Mouse (Mus musculus): ENCODE measurements around the gene Lama4. TPM values are rescaled to one million over a fixed set of nuclear protein-coding genes. Genes with fewer than 3 reads are reported as not detected.

Gene Lama4
- polyA plus RNA-seq, 1 experiment from 2014 or later: 20.2 TPM

GRCm38 (mm10) chr10:39049581-39050294 lies 84.4 kb downstream of the Lama4 start:
- DNase-seq (ENCODE audit: low spot score): no peak
- Histone ChIP-seq H3K27ac (ENCODE audit: low read depth, low read length) (no peak overlapping the region), H3K4me3 (ENCODE audit: low read depth, low read length) (no peak overlapping the region), H3K4me2 (replicated peaks; ENCODE audit: low read depth, low read length) (no peak overlapping the region), H3K4me1 (replicated peaks; ENCODE audit: control insufficient read depth, insufficient read depth, low read length) (no peaks in the 10 kb centered on the region), H3K9me3 (ENCODE audit: control insufficient read depth, low read length) (no peaks in the 10 kb centered on the region), H3K27me3 (ENCODE audit: control insufficient read depth, insufficient read depth, low read length) (no peaks in the 10 kb centered on the region), H3K9ac (ENCODE audit: low read depth, low read length) (no peak overlapping the region), H3K36me3 (ENCODE audit: control insufficient read depth, insufficient read depth, low read length) (no peaks in the 10 kb centered on the region)
- ATAC-seq (ENCODE audit: low FRiP score): no peak
- 82% methylated on average over 8 of the region's 8 CpGs for WGBS

- Histone ChIP-seq H3K9me3 (ENCODE audit: control insufficient read depth, low read length) (no peaks in the 10 kb centered on the region), H3K27ac (ENCODE audit: low read depth, low read length) (no peak overlapping the region), H3K4me3 (ENCODE audit: low read depth, low read length) (no peak overlapping the region), H3K27me3 (ENCODE audit: control insufficient read depth, insufficient read depth, low read length) (no peaks in the 10 kb centered on the region), H3K36me3 (ENCODE audit: control insufficient read depth, insufficient read depth, low read length) (no peaks in the 10 kb centered on the region), H3K9ac (ENCODE audit: low read depth, low read length) (no peak overlapping the region), H3K4me2 (replicated peaks; ENCODE audit: low read depth, low read length) (no peak overlapping the region), H3K4me1 (replicated peaks; ENCODE audit: control insufficient read depth, insufficient read depth, low read length) (no peaks in the 10 kb centered on the region)
- DNase-seq (ENCODE audit: low spot score) (no peak), ATAC-seq (ENCODE audit: low FRiP score) (no peak)
- WGBS: 89% methylated on average over 5 of the region's 5 CpGs
Measured at GRCm38 (mm10) chr10:39056050-39056449, 90.7 kb downstream of the Lama4 start.

- no peak overlapping the region for H3K27ac ChIP-seq (ENCODE audit: low read depth, low read length)
- no peaks in the 10 kb centered on the region for H3K4me1 ChIP-seq (replicated peaks; ENCODE audit: control insufficient read depth, insufficient read depth, low read length)
- no peaks in the 10 kb centered on the region for H3K36me3 ChIP-seq (ENCODE audit: control insufficient read depth, insufficient read depth, low read length)
- WGBS: 88% methylated on average over 5 of the region's 5 CpGs
- H3K4me2 ChIP-seq (replicated peaks; ENCODE audit: low read depth, low read length): no peak overlapping the region
- no peaks in the 10 kb centered on the region for H3K9me3 ChIP-seq (ENCODE audit: control insufficient read depth, low read length)
- H3K4me3 ChIP-seq (ENCODE audit: low read depth, low read length): no peak overlapping the region
- H3K9ac ChIP-seq (ENCODE audit: low read depth, low read length): no peak overlapping the region
- DNase-seq (ENCODE audit: low spot score) (peak; percentile 40), ATAC-seq (ENCODE audit: low FRiP score) (no peak)
- H3K27me3 ChIP-seq (ENCODE audit: control insufficient read depth, insufficient read depth, low read length): no peaks in the 10 kb centered on the region
Measured at GRCm38 (mm10) chr10:39064732-39065131, 99.4 kb downstream of the Lama4 start.

- Histone ChIP-seq H3K9ac (ENCODE audit: low read depth, low read length) (no peak overlapping the region), H3K36me3 (ENCODE audit: control insufficient read depth, insufficient read depth, low read length) (no peaks in the 10 kb centered on the region), H3K4me1 (replicated peaks; ENCODE audit: control insufficient read depth, insufficient read depth, low read length) (no peaks in the 10 kb centered on the region), H3K9me3 (ENCODE audit: control insufficient read depth, low read length) (no peaks in the 10 kb centered on the region), H3K27me3 (ENCODE audit: control insufficient read depth, insufficient read depth, low read length) (no peaks in the 10 kb centered on the region), H3K27ac (ENCODE audit: low read depth, low read length) (no peak overlapping the region), H3K4me2 (replicated peaks; ENCODE audit: low read depth, low read length) (no peak overlapping the region), H3K4me3 (ENCODE audit: low read depth, low read length) (no peak overlapping the region)
- DNase-seq (ENCODE audit: low spot score) (no peak), ATAC-seq (ENCODE audit: low FRiP score) (no peak)
- 71% methylated on average over 3 of the region's 3 CpGs for WGBS
Measured at GRCm38 (mm10) chr10:39065449-39065848, 100.1 kb downstream of the Lama4 start.

- Histone ChIP-seq H3K4me2 (replicated peaks; ENCODE audit: low read depth, low read length) (no peak overlapping the region), H3K36me3 (ENCODE audit: control insufficient read depth, insufficient read depth, low read length) (no peaks in the 10 kb centered on the region), H3K9ac (ENCODE audit: low read depth, low read length) (no peak overlapping the region), H3K27ac (ENCODE audit: low read depth, low read length) (no peak overlapping the region), H3K4me3 (ENCODE audit: low read depth, low read length) (no peak overlapping the region), H3K9me3 (ENCODE audit: control insufficient read depth, low read length) (no peaks in the 10 kb centered on the region), H3K27me3 (ENCODE audit: control insufficient read depth, insufficient read depth, low read length) (no peaks in the 10 kb centered on the region), H3K4me1 (replicated peaks; ENCODE audit: control insufficient read depth, insufficient read depth, low read length) (no peaks in the 10 kb centered on the region)
- DNase-seq (ENCODE audit: low spot score) (no peak), ATAC-seq (ENCODE audit: low FRiP score) (no peak)
- 92% methylated on average over 4 of the region's 4 CpGs for WGBS
Measured at GRCm38 (mm10) chr10:39066061-39066460, 100.7 kb downstream of the Lama4 start.

GRCm38 (mm10) chr10:39066962-39067361 lies 101.6 kb downstream of the Lama4 start:
- H3K4me2 ChIP-seq (replicated peaks; ENCODE audit: low read depth, low read length): no peak overlapping the region
- H3K4me3 ChIP-seq (ENCODE audit: low read depth, low read length): no peak overlapping the region
- no peaks in the 10 kb centered on the region for H3K27me3 ChIP-seq (ENCODE audit: control insufficient read depth, insufficient read depth, low read length)
- no peak overlapping the region for H3K27ac ChIP-seq (ENCODE audit: low read depth, low read length)
- H3K9ac ChIP-seq (ENCODE audit: low read depth, low read length): no peak overlapping the region
- no peaks in the 10 kb centered on the region for H3K9me3 ChIP-seq (ENCODE audit: control insufficient read depth, low read length)
- no peaks in the 10 kb centered on the region for H3K4me1 ChIP-seq (replicated peaks; ENCODE audit: control insufficient read depth, insufficient read depth, low read length)
- DNase-seq (ENCODE audit: low spot score) (peak; percentile 71), ATAC-seq (ENCODE audit: low FRiP score) (peak; percentile 74)
- no peaks in the 10 kb centered on the region for H3K36me3 ChIP-seq (ENCODE audit: control insufficient read depth, insufficient read depth, low read length)

- Histone ChIP-seq H3K27ac (ENCODE audit: low read depth, low read length) (no peak overlapping the region), H3K9ac (ENCODE audit: low read depth, low read length) (no peak overlapping the region), H3K4me3 (ENCODE audit: low read depth, low read length) (no peak overlapping the region), H3K36me3 (ENCODE audit: control insufficient read depth, insufficient read depth, low read length) (no peaks in the 10 kb centered on the region), H3K27me3 (ENCODE audit: control insufficient read depth, insufficient read depth, low read length) (no peaks in the 10 kb centered on the region), H3K4me1 (replicated peaks; ENCODE audit: control insufficient read depth, insufficient read depth, low read length) (no peaks in the 10 kb centered on the region), H3K9me3 (ENCODE audit: control insufficient read depth, low read length) (no peaks in the 10 kb centered on the region), H3K4me2 (replicated peaks; ENCODE audit: low read depth, low read length) (no peak overlapping the region)
- ATAC-seq (ENCODE audit: low FRiP score): no peak
- no peak for DNase-seq (ENCODE audit: low spot score)
- 91% methylated on average over 4 of the region's 4 CpGs for WGBS
Measured at GRCm38 (mm10) chr10:39072048-39072447, 106.7 kb downstream of the Lama4 start.

- ATAC-seq (ENCODE audit: low FRiP score) (no peak), DNase-seq (ENCODE audit: low spot score) (peak; percentile 23)
- Histone ChIP-seq H3K27ac (ENCODE audit: low read depth, low read length) (no peak overlapping the region), H3K36me3 (ENCODE audit: control insufficient read depth, insufficient read depth, low read length) (no peaks in the 10 kb centered on the region), H3K4me3 (ENCODE audit: low read depth, low read length) (no peak overlapping the region), H3K4me2 (replicated peaks; ENCODE audit: low read depth, low read length) (no peak overlapping the region), H3K4me1 (replicated peaks; ENCODE audit: control insufficient read depth, insufficient read depth, low read length) (no peaks in the 10 kb centered on the region), H3K9me3 (ENCODE audit: control insufficient read depth, low read length) (no peaks in the 10 kb centered on the region), H3K27me3 (ENCODE audit: control insufficient read depth, insufficient read depth, low read length) (no peaks in the 10 kb centered on the region), H3K9ac (ENCODE audit: low read depth, low read length) (no peak overlapping the region)
- 88% methylated on average over 9 of the region's 9 CpGs for WGBS
Measured at GRCm38 (mm10) chr10:39096981-39097380, 131.7 kb downstream of the Lama4 start.

- WGBS: 97% methylated on average over 10 of the region's 10 CpGs
- no peak for DNase-seq (ENCODE audit: low spot score)
Measured at GRCm38 (mm10) chr10:39098746-39099145, 133.4 kb downstream of the Lama4 start.

More at GRCm38 (mm10) chr10:39098746-39099145, 133.4 kb downstream of the Lama4 start:
- Histone ChIP-seq H3K4me3 (ENCODE audit: low read depth, low read length) (no peak overlapping the region), H3K36me3 (ENCODE audit: control insufficient read depth, insufficient read depth, low read length) (no peaks in the 10 kb centered on the region), H3K4me1 (replicated peaks; ENCODE audit: control insufficient read depth, insufficient read depth, low read length) (no peaks in the 10 kb centered on the region), H3K27me3 (ENCODE audit: control insufficient read depth, insufficient read depth, low read length) (no peaks in the 10 kb centered on the region), H3K9ac (ENCODE audit: low read depth, low read length) (no peak overlapping the region), H3K4me2 (replicated peaks; ENCODE audit: low read depth, low read length) (no peak overlapping the region), H3K9me3 (ENCODE audit: control insufficient read depth, low read length) (no peaks in the 10 kb centered on the region), H3K27ac (ENCODE audit: low read depth, low read length) (no peak overlapping the region)
- ATAC-seq (ENCODE audit: low FRiP score): no peak
